Mouse (Mus musculus): ENCODE measurements around the gene Rgl3. TPM values are rescaled to one million over a fixed set of nuclear protein-coding genes. Genes with fewer than 3 reads are reported as not detected.
A peak's percentile ranks its signal among the peaks of the same experiment; 100 is the strongest.

Gene Rgl3
- polyA plus RNA-seq, 1 experiment from 2014 or later: 1.4 TPM

- 88% methylated on average over 7 of the region's 7 CpGs for WGBS
- Histone ChIP-seq H3K9me3 (ENCODE audit: control insufficient read depth, low read length) (no peaks in the 10 kb centered on the region), H3K36me3 (ENCODE audit: control insufficient read depth, insufficient read depth, low read length) (no peaks in the 10 kb centered on the region), H3K9ac (ENCODE audit: low read length) (no peak overlapping the region), H3K4me2 (ENCODE audit: low read length) (no peak overlapping the region), H3K27me3 (replicated peaks; ENCODE audit: control insufficient read depth, insufficient read depth, low read length) (peaks cover 43% of the 10 kb centered on the region), H3K27ac (ENCODE audit: low read depth) (no peak overlapping the region), H3K4me1 (replicated peaks; ENCODE audit: control insufficient read depth, insufficient read depth, low read length) (peaks cover 15% of the 10 kb centered on the region; the same call in 1 of the 2 replicates), H3K4me3 (ENCODE audit: low read depth, low read length) (no peak overlapping the region)
- DNase-seq (ENCODE audit: low spot score): no peak
- ATAC-seq (replicated peaks; ENCODE audit: low FRiP score, low TSS enrichment, low read depth): no peak
Observed at GRCm38 (mm10) chr9:21959244-21959643, 30.0 kb downstream of the Rgl3 start.

GRCm38 (mm10) chr9:21958372-21958771 is 30.9 kb downstream of the Rgl3 start:
- DNase-seq (ENCODE audit: low spot score) (no peak), ATAC-seq (replicated peaks; ENCODE audit: low FRiP score, low TSS enrichment, low read depth) (no peak)
- Histone ChIP-seq H3K27ac (ENCODE audit: low read depth) (no peak overlapping the region), H3K9me3 (ENCODE audit: control insufficient read depth, low read length) (no peaks in the 10 kb centered on the region), H3K36me3 (ENCODE audit: control insufficient read depth, insufficient read depth, low read length) (no peaks in the 10 kb centered on the region), H3K4me2 (ENCODE audit: low read length) (no peak overlapping the region), H3K27me3 (replicated peaks; ENCODE audit: control insufficient read depth, insufficient read depth, low read length) (peaks cover 39% of the 10 kb centered on the region), H3K4me3 (ENCODE audit: low read depth, low read length) (no peak overlapping the region), H3K9ac (ENCODE audit: low read length) (no peak overlapping the region), H3K4me1 (replicated peaks; ENCODE audit: control insufficient read depth, insufficient read depth, low read length) (peaks cover 12% of the 10 kb centered on the region; the same call in 1 of the 2 replicates)
- WGBS: 80% methylated on average over 5 of the region's 5 CpGs

GRCm38 (mm10) chr9:21955570-21956281 is 33.5 kb downstream of the Rgl3 start, which contains the start of gene Swsap1:
Gene Swsap1, plus strand, starts transcription at chr9:21955755.
- Histone ChIP-seq H3K27me3 (replicated peaks; ENCODE audit: control insufficient read depth, insufficient read depth, low read length) (peaks cover 13% of the 10 kb centered on the region), H3K27ac (ENCODE audit: low read depth) (peak within 1 kb of the TSS; percentile 85), H3K4me1 (replicated peaks; ENCODE audit: control insufficient read depth, insufficient read depth, low read length) (no peaks in the 10 kb centered on the region; the same call in 1 of the 2 replicates), H3K36me3 (ENCODE audit: control insufficient read depth, insufficient read depth, low read length) (no peaks in the 10 kb centered on the region), H3K4me3 (ENCODE audit: low read depth, low read length) (peak within 1 kb of the TSS; percentile 73), H3K9ac (ENCODE audit: low read length) (peak within 1 kb of the TSS; percentile 79), H3K9me3 (ENCODE audit: control insufficient read depth, low read length) (no peaks in the 10 kb centered on the region), H3K4me2 (ENCODE audit: low read length) (peak within 1 kb of the TSS; percentile 71)
- peak; percentile 99 for ATAC-seq (replicated peaks; ENCODE audit: low FRiP score, low TSS enrichment, low read depth)
- WGBS: under 1% methylated on average over 50 of the region's 54 CpGs
- DNase-seq (ENCODE audit: low spot score): peak; percentile 99

- Histone ChIP-seq H3K4me3 (ENCODE audit: low read depth, low read length) (peak overlapping the region; percentile 73), H3K27ac (ENCODE audit: low read depth) (peak overlapping the region; percentile 85), H3K9ac (ENCODE audit: low read length) (peak overlapping the region; percentile 79), H3K9me3 (ENCODE audit: control insufficient read depth, low read length) (no peaks in the 10 kb centered on the region), H3K4me2 (ENCODE audit: low read length) (peak overlapping the region; percentile 61), H3K4me1 (replicated peaks; ENCODE audit: control insufficient read depth, insufficient read depth, low read length) (no peaks in the 10 kb centered on the region; the same call in 1 of the 2 replicates), H3K27me3 (replicated peaks; ENCODE audit: control insufficient read depth, insufficient read depth, low read length) (peaks cover 9% of the 10 kb centered on the region), H3K36me3 (ENCODE audit: control insufficient read depth, insufficient read depth, low read length) (no peaks in the 10 kb centered on the region)
- WGBS: 2% methylated on average over 18 of the region's 18 CpGs
- ATAC-seq (replicated peaks; ENCODE audit: low FRiP score, low TSS enrichment, low read depth): peak; percentile 65
- no peak for DNase-seq (ENCODE audit: low spot score)
Observed at GRCm38 (mm10) chr9:21955225-21955569, 34.0 kb downstream of the Rgl3 start.

- DNase-seq (ENCODE audit: low spot score): no peak
- Histone ChIP-seq H3K27me3 (replicated peaks; ENCODE audit: control insufficient read depth, insufficient read depth, low read length) (peaks cover 3% of the 10 kb centered on the region), H3K36me3 (ENCODE audit: control insufficient read depth, insufficient read depth, low read length) (no peaks in the 10 kb centered on the region), H3K4me1 (replicated peaks; ENCODE audit: control insufficient read depth, insufficient read depth, low read length) (no peaks in the 10 kb centered on the region; the same call in 1 of the 2 replicates), H3K9ac (ENCODE audit: low read length) (no peak overlapping the region), H3K4me3 (ENCODE audit: low read depth, low read length) (no peak overlapping the region), H3K9me3 (ENCODE audit: control insufficient read depth, low read length) (no peaks in the 10 kb centered on the region), H3K4me2 (ENCODE audit: low read length) (peak overlapping the region; percentile 61; the same call in 1 of the 2 replicates), H3K27ac (ENCODE audit: low read depth) (no peak overlapping the region)
- WGBS: 70% methylated on average over 3 of the region's 3 CpGs
- no peak for ATAC-seq (replicated peaks; ENCODE audit: low FRiP score, low TSS enrichment, low read depth)
Observed at GRCm38 (mm10) chr9:21954635-21955034, 34.6 kb downstream of the Rgl3 start.

- no peak for ATAC-seq (replicated peaks; ENCODE audit: low FRiP score, low TSS enrichment, low read depth)
- H3K4me3 ChIP-seq (ENCODE audit: low read depth, low read length): no peak overlapping the region
- H3K9me3 ChIP-seq (ENCODE audit: control insufficient read depth, low read length): no peaks in the 10 kb centered on the region
- no peak overlapping the region for H3K27ac ChIP-seq (ENCODE audit: low read depth)
- H3K27me3 ChIP-seq (replicated peaks; ENCODE audit: control insufficient read depth, insufficient read depth, low read length): no peaks in the 10 kb centered on the region
- no peaks in the 10 kb centered on the region; the same call in 1 of the 2 replicates for H3K4me1 ChIP-seq (replicated peaks; ENCODE audit: control insufficient read depth, insufficient read depth, low read length)
- H3K36me3 ChIP-seq (ENCODE audit: control insufficient read depth, insufficient read depth, low read length): no peaks in the 10 kb centered on the region
- DNase-seq (ENCODE audit: low spot score): no peak
- no peak overlapping the region for H3K4me2 ChIP-seq (ENCODE audit: low read length)
- WGBS: 15% methylated on average over 3 of the region's 3 CpGs
- no peak overlapping the region for H3K9ac ChIP-seq (ENCODE audit: low read length)
Observed at GRCm38 (mm10) chr9:21953600-21953999, 35.6 kb downstream of the Rgl3 start.

GRCm38 (mm10) chr9:21951977-21952376 is 37.3 kb downstream of the Rgl3 start:
- Histone ChIP-seq H3K36me3 (ENCODE audit: control insufficient read depth, insufficient read depth, low read length) (no peaks in the 10 kb centered on the region), H3K9ac (ENCODE audit: low read length) (no peak overlapping the region), H3K27ac (ENCODE audit: low read depth) (no peak overlapping the region), H3K27me3 (replicated peaks; ENCODE audit: control insufficient read depth, insufficient read depth, low read length) (peaks cover under 1% of the 10 kb centered on the region; the same call in 1 of the 2 replicates), H3K4me2 (ENCODE audit: low read length) (no peak overlapping the region), H3K4me3 (ENCODE audit: low read depth, low read length) (no peak overlapping the region), H3K4me1 (replicated peaks; ENCODE audit: control insufficient read depth, insufficient read depth, low read length) (peaks cover 3% of the 10 kb centered on the region; the same call in 1 of the 2 replicates), H3K9me3 (ENCODE audit: control insufficient read depth, low read length) (no peaks in the 10 kb centered on the region)
- ATAC-seq (replicated peaks; ENCODE audit: low FRiP score, low TSS enrichment, low read depth) (no peak), DNase-seq (ENCODE audit: low spot score) (no peak)
- 66% methylated on average over 3 of the region's 3 CpGs for whole genome bisulfite sequencing

GRCm38 (mm10) chr9:21950322-21950721 is 38.9 kb downstream of the Rgl3 start:
- H3K4me1 ChIP-seq (replicated peaks; ENCODE audit: control insufficient read depth, insufficient read depth, low read length): 0 out of 2 replicates have a peak, but pooled peaks cover 3% of the 10 kb centered on the region
- H3K4me3 ChIP-seq (ENCODE audit: low read depth, low read length): no peak overlapping the region
- H3K9me3 ChIP-seq (ENCODE audit: control insufficient read depth, low read length): no peaks in the 10 kb centered on the region
- H3K36me3 ChIP-seq (ENCODE audit: control insufficient read depth, insufficient read depth, low read length): no peaks in the 10 kb centered on the region
- H3K27ac ChIP-seq (ENCODE audit: low read depth): no peak overlapping the region
- no peak overlapping the region for H3K9ac ChIP-seq (ENCODE audit: low read length)
- DNase-seq (ENCODE audit: low spot score): peak; percentile 99
- 20% methylated on average over 11 of the region's 11 CpGs for WGBS
- H3K27me3 ChIP-seq (replicated peaks; ENCODE audit: control insufficient read depth, insufficient read depth, low read length): peaks cover 6% of the 10 kb centered on the region; the same call in 1 of the 2 replicates
- no peak overlapping the region for H3K4me2 ChIP-seq (ENCODE audit: low read length)
- no peak for ATAC-seq (replicated peaks; ENCODE audit: low FRiP score, low TSS enrichment, low read depth)

GRCm38 (mm10) chr9:21948790-21949189 is 40.5 kb downstream of the Rgl3 start:
- Histone ChIP-seq H3K36me3 (ENCODE audit: control insufficient read depth, insufficient read depth, low read length) (no peaks in the 10 kb centered on the region), H3K4me3 (ENCODE audit: low read depth, low read length) (no peak overlapping the region), H3K27ac (ENCODE audit: low read depth) (no peak overlapping the region), H3K9me3 (ENCODE audit: control insufficient read depth, low read length) (no peaks in the 10 kb centered on the region), H3K9ac (ENCODE audit: low read length) (no peak overlapping the region), H3K4me2 (ENCODE audit: low read length) (no peak overlapping the region), H3K27me3 (replicated peaks; ENCODE audit: control insufficient read depth, insufficient read depth, low read length) (peaks cover 6% of the 10 kb centered on the region; the same call in 1 of the 2 replicates), H3K4me1 (replicated peaks; ENCODE audit: control insufficient read depth, insufficient read depth, low read length) (0 out of 2 replicates have a peak, but pooled peaks cover 3% of the 10 kb centered on the region)
- 63% methylated on average over 6 of the region's 6 CpGs for WGBS
- DNase-seq (ENCODE audit: low spot score) (no peak), ATAC-seq (replicated peaks; ENCODE audit: low FRiP score, low TSS enrichment, low read depth) (no peak)

Measured in intestine, embryonic 14.5 days (tissue).